Mouse (Mus musculus) heart, postnatal 14 days (tissue): ENCODE results near the gene Cyp27b1. TPM values are rescaled to one million over a fixed set of nuclear protein-coding genes. Genes with fewer than 3 reads are reported as not detected.

ENCODE experiments used
- DNase-seq, 2 experiments: peaks; one replicate each; pipeline ENCODE4 v3.0.0; 2021 to 2022
- intact Hi-C: fragments of 180-260 bp; cut with DNase I; formaldehyde crosslinking; loops from one replicate; pipeline ENCODE4 v1.15.1; 2025
- microRNA-seq, 2 experiments: library from miRNA; unstranded; fragments of <30 nt; microRNA quantifications; one replicate each; pipeline ENCODE4 v1.2.0; 2021 to 2022
- total RNA-seq, 2 experiments: library from RNA; stranded (reverse); gene quantifications; 2 replicates each; pipeline ENCODE4 v1.2.3; 2021

Gene Cyp27b1
- total RNA-seq, 2 experiments from 2014 or later: 0.27 to 0.50 TPM

DNA sequence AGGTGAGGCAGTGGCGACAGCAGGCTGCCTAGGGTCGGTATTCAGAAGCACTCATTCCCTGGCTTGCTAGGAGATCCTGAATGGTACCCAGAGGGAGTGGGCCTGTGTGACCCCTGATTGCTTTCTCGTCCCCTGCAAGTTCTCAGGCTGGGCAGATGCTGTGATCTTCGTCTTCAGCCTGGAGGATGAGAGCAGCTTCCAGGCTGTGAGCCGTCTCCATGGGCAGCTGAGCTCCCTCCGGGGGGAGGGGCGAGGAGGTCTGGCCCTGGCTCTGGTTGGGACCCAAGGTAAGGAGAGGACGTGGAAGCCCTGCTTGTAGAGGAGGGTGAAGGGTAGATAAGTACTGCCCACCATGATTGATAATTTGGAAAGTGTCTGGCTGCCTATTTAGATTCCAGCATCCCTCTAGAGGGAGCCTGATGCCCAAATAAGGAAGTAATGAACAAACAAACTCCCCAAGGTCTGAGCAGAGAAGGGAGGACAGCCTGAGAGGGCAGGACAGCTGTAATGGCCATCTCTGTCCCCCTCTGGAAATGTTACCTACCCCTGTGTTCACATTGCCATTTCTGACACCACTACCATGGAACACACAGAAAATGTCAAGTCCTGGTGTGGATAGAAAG is 35.4 kb downstream of the Cyp27b1 start:
- DNase-seq: no peak
- intact Hi-C loops: no loop called here

DNA sequence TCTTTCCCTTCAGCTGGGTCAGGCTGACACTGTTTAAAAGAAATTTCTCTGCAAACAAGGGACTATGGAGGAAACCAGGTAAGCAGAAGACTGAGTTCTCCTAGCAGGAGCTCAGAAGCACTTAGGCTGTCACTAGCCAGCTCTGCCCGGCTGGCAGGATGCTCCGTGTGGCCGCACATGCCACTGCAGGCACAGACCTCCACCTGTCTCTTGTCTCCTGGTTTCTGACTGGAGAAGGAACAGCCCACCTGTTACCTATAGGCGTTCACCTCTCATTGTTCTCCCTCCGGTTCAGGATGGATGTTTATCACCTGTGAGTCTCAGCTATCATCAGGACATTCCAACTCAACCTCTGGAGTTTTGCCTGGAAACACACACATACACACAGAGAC is 35.9 kb downstream of the Cyp27b1 start:
- no peak for DNase-seq
- intact Hi-C loops: no loop called here

DNA sequence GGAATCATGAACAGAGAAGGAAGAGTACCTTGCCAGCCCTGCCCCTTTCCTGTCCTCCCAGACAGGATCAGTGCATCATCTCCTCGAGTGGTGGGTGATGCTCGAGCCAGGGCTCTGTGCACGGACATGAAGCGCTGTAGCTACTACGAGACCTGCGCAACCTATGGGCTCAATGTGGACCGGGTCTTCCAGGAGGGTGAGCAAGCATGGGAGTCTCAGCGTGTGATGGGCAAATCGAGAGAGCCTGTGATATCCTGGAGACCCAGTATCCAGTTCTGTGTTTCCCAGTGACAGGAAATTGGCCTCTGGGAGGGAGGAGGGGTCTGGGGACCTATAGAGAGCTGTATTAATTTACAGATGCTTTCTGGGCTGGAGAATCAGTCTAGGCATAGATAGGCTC is 37.0 kb downstream of the Cyp27b1 start:
- DNase-seq: no peak
- intact Hi-C loops: no loop called here

DNA sequence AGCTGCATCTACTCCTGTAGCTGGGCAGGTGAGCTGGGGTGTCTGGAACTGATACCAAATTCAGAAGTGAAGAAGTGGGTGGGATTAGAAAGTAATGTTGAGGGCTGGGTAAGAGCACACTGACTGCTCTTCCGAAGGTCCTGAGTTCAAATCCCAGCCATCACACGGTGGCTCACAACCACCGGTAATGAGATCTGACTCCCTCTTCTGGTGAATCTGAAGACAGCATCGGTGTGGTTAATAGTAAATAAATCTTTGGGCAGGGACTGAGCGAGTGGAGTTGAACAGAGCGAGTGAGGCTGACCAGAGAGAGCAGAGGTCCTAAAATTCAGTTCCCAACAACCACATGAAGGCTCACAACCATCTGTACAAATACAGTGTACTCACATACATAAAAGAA is 37.6 kb downstream of the Cyp27b1 start:
- intact Hi-C loops: no loop called here
- DNase-seq: no peak

DNA sequence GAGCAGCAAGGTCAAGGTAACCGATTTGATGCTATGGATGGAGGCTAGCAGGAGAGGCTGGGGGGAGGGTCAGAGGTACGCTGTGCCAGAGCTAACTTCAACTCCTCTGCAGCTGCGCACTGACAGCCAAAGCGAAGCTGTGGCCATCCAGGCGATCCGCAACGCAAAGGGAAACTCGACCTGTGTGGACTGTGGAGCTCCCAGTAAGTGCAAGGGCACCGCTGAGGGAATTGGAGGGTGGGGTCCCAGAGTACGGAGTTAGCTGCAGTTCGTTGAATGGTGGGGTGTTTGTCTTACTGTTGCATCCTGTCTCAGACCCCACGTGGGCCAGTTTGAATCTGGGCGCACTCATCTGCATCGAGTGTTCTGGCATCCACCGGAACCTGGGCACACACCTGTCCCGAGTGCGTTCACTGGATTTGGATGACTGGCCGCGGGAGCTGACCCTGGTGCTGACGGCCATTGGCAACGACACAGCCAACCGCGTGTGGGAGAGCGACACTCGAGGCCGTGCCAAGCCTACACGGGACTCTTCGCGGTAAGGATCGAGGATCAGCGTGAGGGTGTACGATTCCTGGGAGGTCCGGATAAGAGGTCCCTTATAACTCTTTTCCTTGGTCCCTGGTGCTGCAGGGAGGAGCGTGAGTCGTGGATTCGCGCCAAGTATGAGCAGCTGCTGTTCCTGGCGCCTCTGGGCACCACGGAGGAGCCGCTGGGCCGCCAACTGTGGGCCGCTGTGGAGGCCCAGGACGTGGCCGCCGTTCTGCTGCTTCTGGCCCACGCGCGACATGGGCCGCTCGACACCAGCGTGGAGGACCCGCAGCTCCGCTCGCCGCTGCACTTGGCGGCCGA is 42.7 kb downstream of the Cyp27b1 start:
- peak; percentile 58 to 70 for DNase-seq
- intact Hi-C loops: no loop called here

DNA sequence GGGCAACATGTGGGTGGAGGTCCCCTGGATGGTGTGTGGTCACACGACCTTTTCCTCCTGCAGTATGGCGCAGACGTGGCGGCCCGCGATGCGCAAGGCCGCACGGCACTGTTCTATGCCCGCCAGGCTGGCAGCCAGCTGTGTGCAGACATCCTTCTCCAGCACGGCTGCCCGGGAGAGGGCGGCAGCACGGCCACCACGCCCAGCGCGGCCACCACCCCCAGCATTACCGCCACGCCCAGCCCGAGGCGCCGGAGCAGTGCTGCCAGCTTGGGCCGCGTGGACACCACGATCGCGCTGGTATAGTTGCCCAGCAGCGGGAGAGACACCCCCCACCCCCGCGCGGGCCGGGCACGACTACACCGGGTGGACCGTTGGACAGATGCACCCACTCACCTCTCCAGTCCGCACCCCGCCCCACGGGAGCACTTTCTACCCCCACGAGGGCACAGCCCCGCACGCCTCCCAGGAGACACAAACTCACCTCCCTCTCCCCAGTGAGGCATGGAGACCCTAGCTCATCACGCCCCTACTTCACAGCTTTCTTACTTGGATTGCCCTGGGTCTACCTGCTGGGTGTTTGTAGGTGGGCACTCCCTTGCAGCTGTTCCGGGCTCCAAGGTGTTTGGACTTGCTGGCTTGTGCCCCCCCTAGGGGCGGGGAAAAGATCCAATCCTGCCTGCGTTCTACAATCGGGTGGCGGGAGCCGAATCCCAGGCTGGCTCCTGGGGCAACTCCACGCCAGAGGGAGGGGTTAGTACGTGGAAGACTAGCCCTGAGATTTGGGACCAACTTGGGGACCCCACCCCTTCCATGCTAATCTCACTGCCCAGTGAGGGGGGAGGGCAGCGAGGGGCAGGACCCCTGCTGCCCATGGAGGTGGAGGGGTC is 43.7 kb downstream of the Cyp27b1 start:
- intact Hi-C loops: no loop called here
- DNase-seq: peak in 1 of 2 experiments; percentile 38

DNA sequence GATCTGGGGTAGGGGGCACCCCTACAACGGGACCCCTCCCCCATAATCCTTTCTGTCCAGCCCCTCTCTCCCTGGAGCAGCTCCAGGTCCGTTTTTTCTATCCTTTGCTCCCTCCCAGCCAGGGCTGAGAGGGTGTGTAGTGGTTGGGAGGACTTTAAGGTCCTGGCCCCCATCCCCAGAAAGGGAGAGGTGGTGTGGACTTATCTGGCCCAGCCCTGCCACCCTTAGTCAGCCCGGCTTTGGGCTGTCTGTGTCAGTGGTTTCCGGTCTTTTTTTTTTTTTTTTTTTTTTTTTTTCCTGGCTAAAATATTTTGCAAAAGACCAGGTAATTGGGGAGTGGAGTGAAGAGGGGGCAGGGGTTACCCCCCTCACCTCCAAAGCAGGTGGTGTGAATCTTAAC is 44.7 kb downstream of the Cyp27b1 start:
- no peak for DNase-seq
- intact Hi-C loops: no loop called here

DNA sequence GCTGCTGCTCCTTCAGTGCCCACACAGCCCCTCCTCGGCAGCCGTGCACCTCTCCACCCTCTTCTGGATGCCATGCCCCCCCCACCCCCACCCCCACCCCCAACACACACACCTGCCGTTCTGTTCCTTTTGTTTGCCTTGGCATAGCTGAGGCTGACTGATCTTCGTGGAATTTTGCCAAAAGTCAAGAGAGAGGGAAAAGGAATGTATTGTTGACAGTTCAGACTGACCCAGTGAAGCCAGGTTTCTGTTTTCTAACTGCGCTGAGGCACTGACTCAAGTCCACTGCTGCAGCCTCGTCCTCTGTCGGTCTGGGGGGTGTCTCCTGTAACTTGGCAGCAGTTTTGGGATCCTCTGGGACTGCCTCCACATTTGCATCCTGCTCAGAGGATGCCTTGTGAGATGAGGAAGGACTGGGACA is 46.3 kb downstream of the Cyp27b1 start:
- DNase-seq: no peak
- intact Hi-C loops: no loop called here

DNA sequence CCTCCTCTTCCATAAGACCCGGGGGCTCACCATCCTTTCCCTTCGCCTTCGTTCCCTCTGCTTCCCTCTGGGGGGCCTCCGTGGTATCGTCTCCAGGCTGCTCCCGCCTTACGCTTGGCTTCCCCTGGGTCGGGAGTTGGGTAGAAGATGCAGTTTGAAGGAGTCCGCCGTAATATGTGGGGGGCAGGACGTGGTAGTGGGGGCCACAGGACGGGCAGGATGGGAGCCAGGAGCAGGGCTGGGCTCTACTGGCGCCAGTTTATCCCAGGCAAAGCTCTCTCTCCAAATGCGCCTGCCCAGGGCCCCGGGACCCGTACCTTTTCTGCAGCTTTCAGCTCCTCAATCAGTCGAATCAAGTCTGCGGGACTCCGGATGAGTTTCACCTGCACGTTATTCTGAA is 50.5 kb downstream of the Cyp27b1 start:
- no peak for DNase-seq
- intact Hi-C loops: no loop called here

DNA sequence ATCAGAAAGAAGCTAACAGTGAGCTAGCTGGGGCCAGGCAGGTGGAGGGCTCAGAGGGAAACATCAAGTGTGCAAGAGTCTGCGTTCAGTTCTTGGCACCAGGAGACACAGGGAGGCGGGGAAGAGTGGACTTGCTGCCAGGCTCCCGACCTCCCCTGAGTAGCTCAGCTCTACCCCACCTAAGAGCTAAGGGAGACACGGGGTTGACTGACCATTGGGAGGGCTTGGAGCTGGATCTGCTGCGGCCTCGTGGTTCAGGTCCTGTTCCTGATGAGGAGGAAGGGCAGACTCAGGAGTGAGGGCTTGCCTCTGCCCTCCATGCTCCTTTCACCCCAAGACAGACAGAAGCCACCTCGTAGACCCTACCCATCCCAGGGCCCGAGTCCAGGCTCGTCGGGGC is 51.1 kb downstream of the Cyp27b1 start:
- intact Hi-C loops: no loop called here
- DNase-seq: no peak

DNA sequence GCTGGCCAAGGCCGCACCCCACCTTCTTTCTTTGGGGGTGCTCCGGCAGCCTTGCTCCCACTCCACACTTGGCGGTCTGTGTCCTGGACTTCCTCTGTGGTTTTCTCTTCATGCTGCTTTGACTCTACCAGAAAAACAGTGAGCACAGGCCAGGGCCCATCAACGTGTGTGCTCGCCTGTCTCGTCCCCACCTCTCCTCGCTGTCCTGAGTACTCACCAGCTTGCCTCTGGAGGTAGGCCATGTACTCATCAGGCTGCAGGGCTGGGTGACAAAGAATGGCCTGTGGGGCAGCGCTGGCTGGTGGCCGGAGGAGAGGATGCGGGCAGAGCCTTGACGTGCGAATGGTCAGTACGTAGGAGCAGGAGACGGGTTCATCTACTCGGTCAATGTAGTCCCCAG is 51.8 kb downstream of the Cyp27b1 start:
- intact Hi-C loops: no loop called here
- no peak for DNase-seq

DNA sequence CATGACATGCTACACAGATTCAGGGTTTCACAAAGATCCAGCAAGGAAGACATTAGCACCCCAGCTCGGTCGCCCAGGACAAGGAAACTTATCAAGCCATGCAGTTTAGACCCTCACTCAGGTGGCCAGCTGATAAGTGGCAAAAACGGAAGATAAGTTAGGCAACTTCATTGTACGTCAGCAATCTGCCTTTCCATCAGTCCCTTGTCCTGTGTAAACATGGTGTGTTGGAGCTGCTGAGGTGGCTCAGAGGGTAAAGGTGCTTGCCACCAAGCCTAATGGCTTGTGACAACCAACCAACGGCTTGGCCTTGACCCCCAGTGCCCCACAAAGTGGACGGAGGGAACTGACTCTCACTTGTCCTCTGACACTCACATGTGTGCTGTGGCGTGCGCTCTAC is 52.4 kb downstream of the Cyp27b1 start:
- no peak for DNase-seq
- intact Hi-C loops: no loop called here

DNA sequence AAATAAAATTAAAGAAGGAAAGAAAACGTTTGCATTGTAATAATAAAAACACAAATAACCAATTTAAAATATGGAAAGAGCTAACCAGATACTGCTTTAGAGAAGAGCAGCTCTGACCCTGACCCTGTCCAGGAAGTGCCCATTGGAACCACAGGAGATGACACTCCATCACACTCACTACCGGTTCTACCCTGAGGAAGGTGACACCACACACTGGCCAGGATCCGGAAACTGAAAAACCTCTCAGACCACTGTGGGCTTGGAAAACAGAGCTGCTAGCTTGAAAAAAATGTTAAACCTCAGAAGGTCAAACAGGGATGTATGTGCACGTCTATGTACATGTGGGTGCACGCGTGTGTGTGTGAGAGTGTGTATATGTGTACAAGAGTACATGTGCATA is 53.1 kb downstream of the Cyp27b1 start:
- DNase-seq: no peak
- intact Hi-C loops: no loop called here

Small RNAs within 50 kb of the gene (microRNA-seq; reads per million reads assigned to microRNA genes)
- 0 to 0.36 reads per million in 2 experiments for gene Mir546

Other genes starting within 250 kb of the Cyp27b1 start
- 1 to 10 TPM; 3.8 to 3.9 TPM for gene Atp23, start 146.9 kb upstream of the Cyp27b1 start, total RNA-seq
- 100 to 1,000 TPM; 104 to 122 TPM for gene Ctdsp2, start 69.5 kb upstream of the Cyp27b1 start, total RNA-seq
- gene Avil, start 47.5 kb upstream of the Cyp27b1 start, total RNA-seq: under 1 TPM; 0.19 to 0.56 TPM
- gene Tsfm, start 17.4 kb upstream of the Cyp27b1 start, total RNA-seq: 10 to 100 TPM; 49.8 to 60.5 TPM
- 1 to 10 TPM; 5.0 to 6.0 TPM for gene Mettl1, start 6.8 kb upstream of the Cyp27b1 start, total RNA-seq
- under 1 TPM in 1 of 2 experiments, not detected in 1; 0.12 TPM for gene Eef1akmt3, start 6.7 kb upstream of the Cyp27b1 start, total RNA-seq
- 1 to 10 TPM; 1.6 TPM for gene March9, start 11.9 kb downstream of the Cyp27b1 start, total RNA-seq
- gene Cdk4, start 15.3 kb downstream of the Cyp27b1 start, total RNA-seq: 100 to 1,000 TPM in 1 of 2 experiments, 10 to 100 TPM in 1; 92.4 to 113 TPM
- 10 to 100 TPM; 47.3 to 50.0 TPM for gene Tspan31, start 22.0 kb downstream of the Cyp27b1 start, total RNA-seq
- 10 to 100 TPM; 12.2 to 12.3 TPM for gene Agap2, start 27.0 kb downstream of the Cyp27b1 start, total RNA-seq
- 10 to 100 TPM; 29.3 to 34.8 TPM for gene Os9, start 72.9 kb downstream of the Cyp27b1 start, total RNA-seq
- 1 to 10 TPM; 2.9 to 3.8 TPM for gene B4galnt1, start 117.0 kb downstream of the Cyp27b1 start, total RNA-seq
- gene Slc26a10, start 132.4 kb downstream of the Cyp27b1 start, total RNA-seq: 10 to 100 TPM; 45.5 to 66.9 TPM
- 10 to 100 TPM; 17.0 to 17.9 TPM for gene Arhgef25, start 141.8 kb downstream of the Cyp27b1 start, total RNA-seq
- gene Dtx3, start 147.5 kb downstream of the Cyp27b1 start, total RNA-seq: 10 to 100 TPM; 36.1 to 43.4 TPM
- 10 to 100 TPM; 22.8 to 23.1 TPM for gene Pip4k2c, start 163.3 kb downstream of the Cyp27b1 start, total RNA-seq
- under 1 TPM; 0.49 to 0.72 TPM for gene Kif5a, start 215.1 kb downstream of the Cyp27b1 start, total RNA-seq
- 100 to 1,000 TPM; 146 to 151 TPM for gene Dctn2, start 218.1 kb downstream of the Cyp27b1 start, total RNA-seq
- 10 to 100 TPM; 29.9 to 32.0 TPM for gene Mbd6, start 240.8 kb downstream of the Cyp27b1 start, total RNA-seq